Mouse (Mus musculus): ENCODE data around the gene Mylip. TPM values are rescaled to one million over a fixed set of nuclear protein-coding genes. Genes with fewer than 3 reads are reported as not detected.
A peak's percentile ranks its signal among the peaks of the same experiment; 100 is the strongest.

Gene Mylip
- polyA plus RNA-seq, 1 experiment from 2014 or later, result 6.6 TPM

- Histone ChIP-seq H3K4me1 (ENCODE audit: control insufficient read depth, insufficient read depth, low read length) (peaks cover 15% of the 10 kb centered on the region), H3K36me3 (ENCODE audit: control insufficient read depth, insufficient read depth, low read length) (no peaks in the 10 kb centered on the region), H3K9ac (ENCODE audit: low read depth, low read length) (no peak overlapping the region), H3K4me2 (ENCODE audit: low read length) (no peak overlapping the region), H3K4me3 (ENCODE audit: low read depth, low read length) (no peak overlapping the region), H3K9me3 (replicated peaks; ENCODE audit: control insufficient read depth, low read length, poor library complexity, severe bottlenecking) (no peaks in the 10 kb centered on the region), H3K27ac (ENCODE audit: low read length) (no peak overlapping the region), H3K27me3 (ENCODE audit: control insufficient read depth, insufficient read depth, low read depth, low read length) (no peaks in the 10 kb centered on the region)
- no peak for ATAC-seq
- WGBS, result 95% methylated on average over 4 of the region's 4 CpGs
Observed at GRCm38 (mm10) chr13:45387231-45387630, 2.3 kb upstream of the Mylip start.

- Histone ChIP-seq H3K27me3 (ENCODE audit: control insufficient read depth, insufficient read depth, low read depth, low read length) (no peaks in the 10 kb centered on the region), H3K4me2 (ENCODE audit: low read length) (no peak overlapping the region), H3K4me1 (ENCODE audit: control insufficient read depth, insufficient read depth, low read length) (peaks cover 15% of the 10 kb centered on the region), H3K36me3 (ENCODE audit: control insufficient read depth, insufficient read depth, low read length) (no peaks in the 10 kb centered on the region), H3K27ac (ENCODE audit: low read length) (no peak overlapping the region), H3K4me3 (ENCODE audit: low read depth, low read length) (no peak overlapping the region), H3K9me3 (replicated peaks; ENCODE audit: control insufficient read depth, low read length, poor library complexity, severe bottlenecking) (no peaks in the 10 kb centered on the region), H3K9ac (ENCODE audit: low read depth, low read length) (no peak overlapping the region)
- no peak for ATAC-seq
- WGBS, result 77% methylated on average over 16 of the region's 16 CpGs
Observed at GRCm38 (mm10) chr13:45388254-45388805, 1.2 kb upstream of the Mylip start.

- H3K4me2 ChIP-seq (ENCODE audit: low read length), result peak overlapping the region; percentile 73
- H3K27me3 ChIP-seq (ENCODE audit: control insufficient read depth, insufficient read depth, low read depth, low read length), result no peaks in the 10 kb centered on the region; the same call in 1 of the 2 replicates
- no peaks in the 10 kb centered on the region for H3K36me3 ChIP-seq (ENCODE audit: control insufficient read depth, insufficient read depth, low read length)
- no peak overlapping the region for H3K27ac ChIP-seq (ENCODE audit: low read length)
- peak overlapping the region; percentile 54 for H3K4me3 ChIP-seq (ENCODE audit: low read depth, low read length)
- no peak for ATAC-seq
- peak overlapping the region; percentile 49; the same call in 1 of the 2 replicates for H3K9ac ChIP-seq (ENCODE audit: low read depth, low read length)
- no peaks in the 10 kb centered on the region for H3K9me3 ChIP-seq (replicated peaks; ENCODE audit: control insufficient read depth, low read length, poor library complexity, severe bottlenecking)
- 38% methylated on average over 4 of the region's 4 CpGs for WGBS
- peaks cover 15% of the 10 kb centered on the region for H3K4me1 ChIP-seq (ENCODE audit: control insufficient read depth, insufficient read depth, low read length)
Observed at GRCm38 (mm10) chr13:45388889-45389288, 653 bp upstream of the Mylip start.

DNA sequence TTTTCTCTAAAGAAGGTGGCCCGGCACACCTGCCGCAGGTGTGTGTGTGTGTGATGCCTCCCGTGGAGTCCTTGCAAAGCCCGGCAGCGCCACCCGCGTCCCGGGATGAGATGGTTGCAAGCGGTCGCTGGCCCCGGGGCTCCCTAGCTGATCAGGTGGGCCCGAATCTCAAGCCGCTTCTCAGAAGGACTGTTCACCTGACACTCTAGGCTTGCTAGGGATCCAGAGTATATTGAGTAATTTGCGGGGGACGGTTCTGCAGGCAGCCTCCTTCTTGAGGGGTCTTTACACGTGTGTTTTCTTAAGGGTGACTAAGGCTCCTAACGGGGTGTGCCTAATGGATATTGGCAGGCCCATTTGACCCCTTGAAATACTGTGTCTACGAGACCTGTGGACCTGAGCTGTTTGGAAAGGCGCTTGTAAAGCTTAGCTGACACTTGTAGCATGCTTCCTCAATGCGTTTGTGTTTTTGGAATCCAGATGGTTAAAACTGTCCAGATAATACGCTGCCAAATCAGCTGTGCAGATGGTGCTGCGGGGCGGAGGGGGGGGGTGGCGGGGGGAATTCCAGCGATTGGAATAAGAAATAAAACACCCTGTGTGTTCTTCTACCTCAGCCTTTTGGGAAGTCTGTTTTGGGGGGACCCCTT, 895 bp downstream of the Mylip start:
- WGBS, result 3% methylated on average over 25 of the region's 25 CpGs
- Histone ChIP-seq H3K4me2 (ENCODE audit: low read length) (peak overlapping the region; percentile 73), H3K4me3 (ENCODE audit: low read depth, low read length) (peak overlapping the region; percentile 54), H3K27me3 (ENCODE audit: control insufficient read depth, insufficient read depth, low read depth, low read length) (no peaks in the 10 kb centered on the region; the same call in 1 of the 2 replicates), H3K36me3 (ENCODE audit: control insufficient read depth, insufficient read depth, low read length) (no peaks in the 10 kb centered on the region), H3K27ac (ENCODE audit: low read length) (no peak overlapping the region; the same call in 1 of the 2 replicates), H3K9ac (ENCODE audit: low read depth, low read length) (peak overlapping the region; percentile 80), H3K4me1 (ENCODE audit: control insufficient read depth, insufficient read depth, low read length) (peaks cover 15% of the 10 kb centered on the region), H3K9me3 (replicated peaks; ENCODE audit: control insufficient read depth, low read length, poor library complexity, severe bottlenecking) (no peaks in the 10 kb centered on the region)
- peak; percentile 63 for ATAC-seq

GRCm38 (mm10) chr13:45390962-45391853, 1.7 kb downstream of the Mylip start:
- WGBS, result 66% methylated on average over 19 of the region's 19 CpGs
- Histone ChIP-seq H3K4me1 (ENCODE audit: control insufficient read depth, insufficient read depth, low read length) (peaks cover 15% of the 10 kb centered on the region), H3K9ac (ENCODE audit: low read depth, low read length) (peak overlapping the region; percentile 80; the same call in 1 of the 2 replicates), H3K4me2 (ENCODE audit: low read length) (peak overlapping the region; percentile 73), H3K27me3 (ENCODE audit: control insufficient read depth, insufficient read depth, low read depth, low read length) (no peaks in the 10 kb centered on the region; the same call in 1 of the 2 replicates), H3K27ac (ENCODE audit: low read length) (no peak overlapping the region), H3K36me3 (ENCODE audit: control insufficient read depth, insufficient read depth, low read length) (no peaks in the 10 kb centered on the region), H3K4me3 (ENCODE audit: low read depth, low read length) (peak overlapping the region; percentile 54), H3K9me3 (replicated peaks; ENCODE audit: control insufficient read depth, low read length, poor library complexity, severe bottlenecking) (no peaks in the 10 kb centered on the region)
- no peak for ATAC-seq

DNA sequence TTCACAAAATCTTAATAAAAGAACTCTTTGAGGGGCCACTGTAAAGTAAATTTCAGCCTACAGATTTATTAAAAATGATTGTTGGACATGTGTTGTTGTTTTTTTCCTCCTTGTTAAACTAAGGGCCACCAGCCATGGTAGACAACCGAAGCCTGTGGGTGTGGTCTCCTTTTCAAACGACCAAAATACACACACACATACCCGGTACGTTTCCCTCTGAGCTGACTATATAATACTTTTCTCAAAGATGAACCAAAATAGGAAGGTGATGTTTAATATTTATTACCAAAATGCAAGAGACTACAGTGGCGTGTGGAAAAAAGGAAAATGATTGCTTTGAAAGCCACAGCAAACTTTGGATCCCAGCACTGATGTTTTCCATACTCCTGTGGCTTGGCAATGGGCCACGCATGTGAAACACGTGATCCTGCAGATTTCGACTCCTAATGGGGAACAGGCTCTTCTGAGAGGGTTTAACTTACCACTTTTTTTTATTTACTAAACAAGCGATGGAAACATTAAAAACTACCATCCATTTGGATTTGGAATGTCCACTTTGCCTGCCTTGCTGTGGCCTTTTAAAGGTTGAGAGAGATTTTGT, 2.4 kb downstream of the Mylip start:
- WGBS, result 60% methylated on average over 9 of the region's 9 CpGs
- ATAC-seq, result no peak
- Histone ChIP-seq H3K9ac (ENCODE audit: low read depth, low read length) (no peak overlapping the region), H3K36me3 (ENCODE audit: control insufficient read depth, insufficient read depth, low read length) (no peaks in the 10 kb centered on the region), H3K27ac (ENCODE audit: low read length) (no peak overlapping the region), H3K27me3 (ENCODE audit: control insufficient read depth, insufficient read depth, low read depth, low read length) (no peaks in the 10 kb centered on the region; the same call in 1 of the 2 replicates), H3K4me2 (ENCODE audit: low read length) (peak overlapping the region; percentile 31; the same call in 1 of the 2 replicates), H3K4me3 (ENCODE audit: low read depth, low read length) (no peak overlapping the region), H3K9me3 (replicated peaks; ENCODE audit: control insufficient read depth, low read length, poor library complexity, severe bottlenecking) (no peaks in the 10 kb centered on the region), H3K4me1 (ENCODE audit: control insufficient read depth, insufficient read depth, low read length) (peaks cover 15% of the 10 kb centered on the region)

DNA sequence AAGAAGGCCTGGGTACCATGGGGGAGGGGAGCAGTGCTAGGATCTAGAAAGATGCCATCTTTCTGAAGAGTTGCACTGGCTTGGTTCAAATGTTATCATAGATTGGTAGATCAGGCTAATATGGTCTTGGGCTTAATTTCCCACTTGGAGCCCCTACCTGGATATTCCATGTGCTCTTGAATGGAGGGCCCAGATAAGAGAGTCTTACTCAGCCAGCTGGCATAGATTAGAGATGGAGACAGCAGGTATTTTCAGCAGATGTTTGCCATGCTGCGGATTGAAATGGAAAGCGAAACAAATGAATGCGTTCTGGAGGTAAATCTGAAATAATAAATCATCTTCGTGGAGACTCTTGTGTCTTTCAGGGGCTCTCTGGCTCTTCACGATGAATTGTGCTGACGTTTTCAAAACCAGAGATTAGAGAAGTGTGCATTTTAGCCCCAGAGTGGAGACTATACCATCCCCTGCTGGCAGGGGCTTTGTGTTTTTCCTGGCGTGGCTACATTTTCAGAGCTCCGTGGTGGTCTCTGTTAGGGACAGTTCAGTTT, 4.8 kb downstream of the Mylip start:
- H3K27me3 ChIP-seq (ENCODE audit: control insufficient read depth, insufficient read depth, low read depth, low read length), result no peaks in the 10 kb centered on the region; the same call in 1 of the 2 replicates
- H3K4me2 ChIP-seq (ENCODE audit: low read length), result no peak overlapping the region
- no peak for ATAC-seq
- H3K36me3 ChIP-seq (ENCODE audit: control insufficient read depth, insufficient read depth, low read length), result no peaks in the 10 kb centered on the region
- WGBS, result 50% methylated on average over 8 of the region's 8 CpGs
- no peak overlapping the region for H3K4me3 ChIP-seq (ENCODE audit: low read depth, low read length)
- H3K27ac ChIP-seq (ENCODE audit: low read length), result no peak overlapping the region
- H3K9ac ChIP-seq (ENCODE audit: low read depth, low read length), result no peak overlapping the region
- H3K9me3 ChIP-seq (replicated peaks; ENCODE audit: control insufficient read depth, low read length, poor library complexity, severe bottlenecking), result no peaks in the 10 kb centered on the region
- H3K4me1 ChIP-seq (ENCODE audit: control insufficient read depth, insufficient read depth, low read length), result peaks cover 10% of the 10 kb centered on the region

GRCm38 (mm10) chr13:45396724-45397123, 7.2 kb downstream of the Mylip start:
- no peak overlapping the region for H3K4me2 ChIP-seq (ENCODE audit: low read length)
- no peak overlapping the region for H3K27ac ChIP-seq (ENCODE audit: low read length)
- H3K27me3 ChIP-seq (ENCODE audit: control insufficient read depth, insufficient read depth, low read depth, low read length), result no peaks in the 10 kb centered on the region; the same call in 1 of the 2 replicates
- no peak overlapping the region for H3K9ac ChIP-seq (ENCODE audit: low read depth, low read length)
- no peak for ATAC-seq
- 90% methylated on average over 8 of the region's 8 CpGs for WGBS
- H3K4me3 ChIP-seq (ENCODE audit: low read depth, low read length), result no peak overlapping the region
- H3K36me3 ChIP-seq (ENCODE audit: control insufficient read depth, insufficient read depth, low read length), result no peaks in the 10 kb centered on the region
- peaks cover 3% of the 10 kb centered on the region; the same call in 1 of the 2 replicates for H3K4me1 ChIP-seq (ENCODE audit: control insufficient read depth, insufficient read depth, low read length)
- H3K9me3 ChIP-seq (replicated peaks; ENCODE audit: control insufficient read depth, low read length, poor library complexity, severe bottlenecking), result no peaks in the 10 kb centered on the region

Measured in midbrain, embryonic 16.5 days (tissue).